Mouse (Mus musculus): ENCODE measurements around the gene Txndc11. TPM values are rescaled to one million over a fixed set of nuclear protein-coding genes. Genes with fewer than 3 reads are reported as not detected.

Txndc11 gene
- total and polyA plus RNA-seq, 2 experiments from 2014 or later = 25.2 to 44.1 TPM

DNA sequence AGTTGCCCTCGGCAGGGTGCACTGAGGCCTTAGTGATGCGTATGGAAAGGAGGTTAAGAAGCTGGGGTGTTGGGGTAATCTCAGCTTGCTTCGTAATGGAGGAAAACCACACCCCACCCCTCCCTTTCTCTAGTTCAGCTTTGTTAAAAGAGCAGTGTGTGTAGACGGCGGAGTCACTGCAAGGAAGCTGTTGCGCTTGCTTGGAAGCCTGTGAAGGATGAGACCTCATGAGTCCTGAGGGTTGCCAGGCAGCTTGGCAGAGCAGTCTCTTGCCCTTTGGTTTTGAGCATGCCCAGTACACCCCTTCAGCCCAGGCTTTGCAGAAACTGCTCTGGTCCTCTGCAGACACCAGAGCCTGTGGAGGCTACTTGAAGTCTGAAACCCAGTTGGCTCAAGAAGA lies 61.4 kb downstream of the Txndc11 start:
- peak; percentile 64 for DNase-seq (ENCODE audit: low spot score)
- Histone ChIP-seq H3K4me1 (ENCODE audit: insufficient read depth, low read length) (peaks cover 36% of the 10 kb centered on the region), H3K4me2 (ENCODE audit: low read depth, low read length) (no peak overlapping the region), H3K4me3 (ENCODE audit: low read length) (no peak overlapping the region), H3K9ac (replicated peaks; ENCODE audit: low read length) (no peak overlapping the region), H3K36me3 (ENCODE audit: insufficient read depth, low read length) (peaks cover 27% of the 10 kb centered on the region; the same call in 1 of the 2 replicates), H3K9me3 (ENCODE audit: low read length) (no peaks in the 10 kb centered on the region), H3K27ac (peak overlapping the region; percentile 65; the same call in 1 of the 2 replicates), H3K27me3 (ENCODE audit: insufficient read depth, low read length) (no peaks in the 10 kb centered on the region)
- WGBS = 60% methylated on average over 6 of the region's 6 CpGs
- TF ChIP-seq CTCF (IDR thresholded peaks at IDR 0.05; ENCODE audit: low read depth) = no peak
- ATAC-seq = 0 out of 2 replicates have a peak, but pooled peaks have one; percentile 14

GRCm38 (mm10) chr16:11072454-11072853 lies 62.0 kb downstream of the Txndc11 start:
- no peaks in the 10 kb centered on the region for H3K27me3 ChIP-seq (ENCODE audit: insufficient read depth, low read length)
- H3K9me3 ChIP-seq (ENCODE audit: low read length) = no peaks in the 10 kb centered on the region
- no peak overlapping the region for H3K4me2 ChIP-seq (ENCODE audit: low read depth, low read length)
- H3K9ac ChIP-seq (replicated peaks; ENCODE audit: low read length) = no peak overlapping the region
- DNase-seq (ENCODE audit: low spot score) = no peak
- peak overlapping the region; percentile 65; the same call in 1 of the 2 replicates for H3K27ac ChIP-seq
- peaks cover 42% of the 10 kb centered on the region for H3K4me1 ChIP-seq (ENCODE audit: insufficient read depth, low read length)
- H3K4me3 ChIP-seq (ENCODE audit: low read length) = no peak overlapping the region
- H3K36me3 ChIP-seq (ENCODE audit: insufficient read depth, low read length) = peaks cover 27% of the 10 kb centered on the region; the same call in 1 of the 2 replicates
- ATAC-seq = no peak; the same call in 1 of the 2 replicates
- peak; percentile 13; the same call in 1 of the 2 replicates for TF ChIP-seq CTCF (IDR thresholded peaks at IDR 0.05; ENCODE audit: low read depth)
- 61% methylated on average over 8 of the region's 8 CpGs for WGBS

DNA sequence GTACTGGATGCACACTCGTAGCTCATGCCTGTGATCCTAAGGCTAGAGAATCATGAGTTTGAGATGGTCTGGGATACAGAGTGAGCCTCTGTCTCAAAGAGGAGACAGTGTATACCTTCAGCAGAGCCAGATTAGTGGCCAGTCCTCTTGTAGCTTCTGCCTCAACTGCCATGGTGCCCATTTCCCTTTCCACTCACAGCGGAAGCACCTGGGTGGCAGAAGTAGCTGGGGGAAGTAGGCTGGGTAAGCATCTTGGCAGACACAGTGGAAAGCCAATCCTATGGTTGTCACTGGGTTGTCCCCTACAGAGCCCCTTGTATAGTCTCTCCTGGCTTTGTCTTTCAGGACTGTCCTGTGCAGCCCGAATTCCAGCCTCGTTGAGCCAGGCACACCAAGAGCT lies 62.6 kb downstream of the Txndc11 start:
- WGBS = 80% methylated on average over 4 of the region's 4 CpGs
- no peak overlapping the region for H3K9ac ChIP-seq (replicated peaks; ENCODE audit: low read length)
- no peak overlapping the region for H3K4me3 ChIP-seq (ENCODE audit: low read length)
- DNase-seq (ENCODE audit: low spot score) (no peak), ATAC-seq (no peak)
- TF ChIP-seq CTCF (IDR thresholded peaks at IDR 0.05; ENCODE audit: low read depth) = no peak
- peak overlapping the region; percentile 65; the same call in 1 of the 2 replicates for H3K27ac ChIP-seq
- peaks cover 27% of the 10 kb centered on the region; the same call in 1 of the 2 replicates for H3K36me3 ChIP-seq (ENCODE audit: insufficient read depth, low read length)
- H3K4me2 ChIP-seq (ENCODE audit: low read depth, low read length) = no peak overlapping the region
- no peaks in the 10 kb centered on the region for H3K9me3 ChIP-seq (ENCODE audit: low read length)
- H3K27me3 ChIP-seq (ENCODE audit: insufficient read depth, low read length) = no peaks in the 10 kb centered on the region
- H3K4me1 ChIP-seq (ENCODE audit: insufficient read depth, low read length) = peaks cover 44% of the 10 kb centered on the region

GRCm38 (mm10) chr16:11071176-11071575 lies 63.3 kb downstream of the Txndc11 start:
- peak overlapping the region; percentile 65; the same call in 1 of the 2 replicates for H3K27ac ChIP-seq
- H3K27me3 ChIP-seq (ENCODE audit: insufficient read depth, low read length) = no peaks in the 10 kb centered on the region
- no peak for ATAC-seq
- no peaks in the 10 kb centered on the region for H3K9me3 ChIP-seq (ENCODE audit: low read length)
- no peak overlapping the region for H3K4me2 ChIP-seq (ENCODE audit: low read depth, low read length)
- H3K36me3 ChIP-seq (ENCODE audit: insufficient read depth, low read length) = peaks cover 27% of the 10 kb centered on the region; the same call in 1 of the 2 replicates
- 50% methylated on average over 5 of the region's 5 CpGs for WGBS
- H3K4me1 ChIP-seq (ENCODE audit: insufficient read depth, low read length) = peaks cover 44% of the 10 kb centered on the region
- H3K4me3 ChIP-seq (ENCODE audit: low read length) = no peak overlapping the region
- 0 out of 2 replicates have a peak, but pooled peaks have one; percentile 12 for TF ChIP-seq CTCF (IDR thresholded peaks at IDR 0.05; ENCODE audit: low read depth)
- peak; percentile 65 for DNase-seq (ENCODE audit: low spot score)
- no peak overlapping the region for H3K9ac ChIP-seq (replicated peaks; ENCODE audit: low read length)

DNA sequence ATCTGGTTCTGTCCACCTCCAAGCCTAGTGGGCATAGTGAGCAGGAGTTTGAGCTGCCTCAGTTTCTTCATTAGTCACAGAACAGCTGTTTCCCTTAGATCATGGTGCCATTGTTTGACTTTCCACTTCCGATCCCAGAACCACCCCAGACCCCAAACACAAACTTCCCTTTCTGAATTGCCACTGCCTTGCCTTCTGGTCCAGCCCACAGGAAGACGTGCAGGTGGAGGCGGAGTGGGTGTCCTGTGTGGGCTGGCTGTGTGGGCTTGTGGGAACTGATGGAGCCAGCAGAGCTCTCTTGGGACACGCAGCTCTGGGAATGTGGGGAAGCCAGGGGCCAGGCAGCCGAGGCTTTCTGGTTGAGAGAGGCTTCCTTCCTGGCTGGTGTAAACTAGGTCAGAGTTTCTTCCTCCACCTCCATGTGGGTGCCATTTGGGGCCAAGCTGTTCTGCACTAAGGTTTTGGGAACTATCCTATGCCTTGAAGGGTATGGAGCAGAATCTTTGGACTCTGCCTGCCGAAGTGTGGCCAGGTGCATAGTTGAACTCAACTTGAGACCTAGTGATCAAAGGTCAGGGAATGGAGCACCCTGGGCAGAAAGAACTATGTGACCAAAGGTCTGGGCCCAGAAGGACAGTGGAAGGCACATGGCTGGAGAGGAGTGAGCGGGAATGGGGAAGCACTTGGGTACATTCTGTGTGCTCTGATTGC lies 64.6 kb downstream of the Txndc11 start:
- no peak overlapping the region for H3K9ac ChIP-seq (replicated peaks; ENCODE audit: low read length)
- peak overlapping the region; percentile 4; the same call in 1 of the 2 replicates for H3K27ac ChIP-seq
- peak overlapping the region; percentile 23; the same call in 1 of the 2 replicates for H3K4me2 ChIP-seq (ENCODE audit: low read depth, low read length)
- no peak overlapping the region for H3K4me3 ChIP-seq (ENCODE audit: low read length)
- DNase-seq (ENCODE audit: low spot score) (no peak), ATAC-seq (no peak)
- no peaks in the 10 kb centered on the region for H3K27me3 ChIP-seq (ENCODE audit: insufficient read depth, low read length)
- peaks cover 49% of the 10 kb centered on the region for H3K4me1 ChIP-seq (ENCODE audit: insufficient read depth, low read length)
- H3K9me3 ChIP-seq (ENCODE audit: low read length) = no peaks in the 10 kb centered on the region
- H3K36me3 ChIP-seq (ENCODE audit: insufficient read depth, low read length) = peaks cover 21% of the 10 kb centered on the region; the same call in 1 of the 2 replicates
- TF ChIP-seq CTCF (IDR thresholded peaks at IDR 0.05; ENCODE audit: low read depth) = no peak
- WGBS = 73% methylated on average over 7 of the region's 7 CpGs

- ATAC-seq (no peak), DNase-seq (ENCODE audit: low spot score) (no peak)
- TF ChIP-seq CTCF (IDR thresholded peaks at IDR 0.05; ENCODE audit: low read depth) = no peak
- peak overlapping the region; percentile 4; the same call in 1 of the 2 replicates for H3K27ac ChIP-seq
- H3K36me3 ChIP-seq (ENCODE audit: insufficient read depth, low read length) = peaks cover 15% of the 10 kb centered on the region; the same call in 1 of the 2 replicates
- H3K4me1 ChIP-seq (ENCODE audit: insufficient read depth, low read length) = peaks cover 52% of the 10 kb centered on the region
- WGBS = 66% methylated on average over 6 of the region's 6 CpGs
- H3K4me2 ChIP-seq (ENCODE audit: low read depth, low read length) = 0 out of 2 replicates have a peak overlapping the region, but pooled peaks have one; percentile 10
- no peaks in the 10 kb centered on the region for H3K9me3 ChIP-seq (ENCODE audit: low read length)
- H3K27me3 ChIP-seq (ENCODE audit: insufficient read depth, low read length) = no peaks in the 10 kb centered on the region
- no peak overlapping the region for H3K9ac ChIP-seq (replicated peaks; ENCODE audit: low read length)
- no peak overlapping the region for H3K4me3 ChIP-seq (ENCODE audit: low read length)
Observed at GRCm38 (mm10) chr16:11069271-11069670, 65.2 kb downstream of the Txndc11 start.
